Mouse (Mus musculus) layer of hippocampus, postnatal 14 days (tissue): ENCODE results near the gene Slc25a14. TPM values are rescaled to one million over a fixed set of nuclear protein-coding genes. Genes with fewer than 3 reads are reported as not detected.

Source experiments
- microRNA-seq, 2 experiments: library from miRNA; unstranded; fragments of <30 nt; microRNA quantifications; one replicate each; pipeline ENCODE4 v1.2.0; 2021
- total RNA-seq, 2 experiments: library from RNA; stranded (reverse); gene quantifications; 2 replicates each; pipeline ENCODE4 v1.2.3; 2021

Slc25a14 gene
- total RNA-seq, 2 experiments from 2014 or later: 35.7 to 40.4 TPM

Small RNAs within 50 kb of the gene (microRNA-seq; reads per million reads assigned to microRNA genes)
- gene Gm27828: 0 reads per million in 2 experiments

Other genes starting within 250 kb of the Slc25a14 start
- 1 to 10 TPM in 1 of 2 experiments, under 1 TPM in 1; 0.98 to 1.2 TPM for gene Elf4, start 160.3 kb upstream of the Slc25a14 start, total RNA-seq
- gene Aifm1, start 109.8 kb upstream of the Slc25a14 start, total RNA-seq: 10 to 100 TPM; 29.9 to 33.2 TPM
- 10 to 100 TPM; 28.0 to 30.7 TPM for gene Rab33a, start 104.1 kb upstream of the Slc25a14 start, total RNA-seq
- 10 to 100 TPM; 19.8 to 26.3 TPM for gene Zfp280c, start 28.9 kb upstream of the Slc25a14 start, total RNA-seq
- gene Gpr119, start 51.1 kb downstream of the Slc25a14 start, total RNA-seq: not detected
- 1 to 10 TPM; 4.1 to 6.4 TPM for gene Rbmx2, start 71.6 kb downstream of the Slc25a14 start, total RNA-seq